Mouse (Mus musculus) urinary bladder, adult 18-20 months (tissue): ENCODE results near the gene Arrb2.
"Not testable (repeated sequence)": the region's sequence is repeated elsewhere in the genome, so short reads cannot be mapped to it uniquely, and the experiment has no call there.

Experiments
- DNase-seq, 2 experiments: peaks; one replicate each; pipeline ENCODE4 v3.0.0; 2022; ENCODE audit warnings: low spot score in 2 of 2, mixed read lengths in 2 of 2

Gene Arrb2

GRCm38 (mm10) chr11:70444667-70445066 is 12.2 kb downstream of the Arrb2 start:
- no peak for DNase-seq

- no peak for DNase-seq
These were observed 14.3 kb downstream of the Arrb2 start for GRCm38 (mm10) chr11:70446756-70447155.

- no peak for DNase-seq
These were observed 14.9 kb downstream of the Arrb2 start for GRCm38 (mm10) chr11:70447373-70447772.

- no peak for DNase-seq
These were observed 18.5 kb downstream of the Arrb2 start for GRCm38 (mm10) chr11:70450926-70451325.

GRCm38 (mm10) chr11:70451797-70452498 is 19.5 kb downstream of the Arrb2 start, which contains the start of gene Med11:
Gene Med11, plus strand, starts transcription at chr11:70451919.
- peak; percentile 97 to 98 for DNase-seq

- no peak for DNase-seq
These were observed 21.0 kb downstream of the Arrb2 start for GRCm38 (mm10) chr11:70453261-70454044.

GRCm38 (mm10) chr11:70458688-70459600 is 26.5 kb downstream of the Arrb2 start, which contains the start of gene Zmynd15:
Gene Zmynd15, plus strand, starts transcription at chr11:70459433.
- DNase-seq, result peak in 1 of 2 experiments; percentile 8

- DNase-seq, result peak; percentile 45 to 51
These were observed 27.2 kb downstream of the Arrb2 start, which contains the start of gene Cxcl16 for GRCm38 (mm10) chr11:70459601-70460101. Gene Cxcl16, minus strand, starts transcription at chr11:70459984.

GRCm38 (mm10) chr11:70463970-70464369 is 31.5 kb downstream of the Arrb2 start:
- DNase-seq, result no peak

- no peak for DNase-seq
These were observed 32.8 kb downstream of the Arrb2 start for GRCm38 (mm10) chr11:70465211-70465610.

- DNase-seq, result no peak
These were observed 33.4 kb downstream of the Arrb2 start for GRCm38 (mm10) chr11:70465824-70466223.

GRCm38 (mm10) chr11:70467902-70468619 is 35.6 kb downstream of the Arrb2 start:
- DNase-seq, result no peak

- DNase-seq, result no peak
These were observed 37.3 kb downstream of the Arrb2 start for GRCm38 (mm10) chr11:70469764-70470163.

GRCm38 (mm10) chr11:70472716-70473115 is 40.3 kb downstream of the Arrb2 start:
- DNase-seq, result no peak

- DNase-seq, result not testable (repeated sequence)
These were observed 40.9 kb downstream of the Arrb2 start for GRCm38 (mm10) chr11:70473291-70473690.

- DNase-seq, result no peak
These were observed 42.6 kb downstream of the Arrb2 start for GRCm38 (mm10) chr11:70474872-70475534.

GRCm38 (mm10) chr11:70485498-70485897 is 53.1 kb downstream of the Arrb2 start:
- no peak for DNase-seq

- no peak for DNase-seq
These were observed 55.4 kb downstream of the Arrb2 start for GRCm38 (mm10) chr11:70487816-70488215.

GRCm38 (mm10) chr11:70489138-70489537 is 56.7 kb downstream of the Arrb2 start:
- no peak for DNase-seq

GRCm38 (mm10) chr11:70489684-70490083 is 57.2 kb downstream of the Arrb2 start:
- no peak for DNase-seq
